Mouse (Mus musculus): ENCODE measurements around the gene Il1r2. TPM values are rescaled to one million over a fixed set of nuclear protein-coding genes. Genes with fewer than 3 reads are reported as not detected.

Il1r2 gene
- polyA plus RNA-seq, 1 experiment from 2014 or later = 0.74 TPM

- Histone ChIP-seq H3K9me3 (replicated peaks) (no peaks in the 10 kb centered on the region), H3K36me3 (no peaks in the 10 kb centered on the region), H3K4me3 (replicated peaks) (no peak overlapping the region), H3K9ac (no peak overlapping the region), H3K4me2 (no peak overlapping the region), H3K4me1 (no peaks in the 10 kb centered on the region), H3K27me3 (no peaks in the 10 kb centered on the region), H3K27ac (no peak overlapping the region)
- no peak for ATAC-seq (replicated peaks; ENCODE audit: low FRiP score)
- WGBS = 77% methylated on average over 6 of the region's 6 CpGs
Measured at GRCm38 (mm10) chr1:40156096-40156495, 82.2 kb downstream of the Il1r2 start.

- no peak for ATAC-seq (replicated peaks; ENCODE audit: low FRiP score)
- H3K9me3 ChIP-seq (replicated peaks) = 0 out of 2 replicates have a peak, but pooled peaks cover 5% of the 10 kb centered on the region
- no peaks in the 10 kb centered on the region for H3K36me3 ChIP-seq
- H3K9ac ChIP-seq = no peak overlapping the region
- no peak overlapping the region for H3K4me2 ChIP-seq
- H3K4me3 ChIP-seq (replicated peaks) = no peak overlapping the region
- H3K4me1 ChIP-seq = no peaks in the 10 kb centered on the region
- H3K27ac ChIP-seq = no peak overlapping the region
- WGBS = 89% methylated on average over 4 of the region's 4 CpGs
- no peaks in the 10 kb centered on the region for H3K27me3 ChIP-seq
Measured at GRCm38 (mm10) chr1:40163329-40163917, 89.5 kb downstream of the Il1r2 start.

- WGBS = 78% methylated on average over 4 of the region's 4 CpGs
- no peak overlapping the region for H3K4me2 ChIP-seq
- H3K9ac ChIP-seq = no peak overlapping the region
- H3K9me3 ChIP-seq (replicated peaks) = 0 out of 2 replicates have a peak, but pooled peaks cover 5% of the 10 kb centered on the region
- H3K4me1 ChIP-seq = no peaks in the 10 kb centered on the region
- H3K27me3 ChIP-seq = no peaks in the 10 kb centered on the region
- H3K4me3 ChIP-seq (replicated peaks) = no peak overlapping the region
- H3K36me3 ChIP-seq = no peaks in the 10 kb centered on the region
- no peak for ATAC-seq (replicated peaks; ENCODE audit: low FRiP score)
- H3K27ac ChIP-seq = no peak overlapping the region
Measured at GRCm38 (mm10) chr1:40164331-40164730, 90.5 kb downstream of the Il1r2 start.

GRCm38 (mm10) chr1:40167585-40167984 is 93.7 kb downstream of the Il1r2 start:
- Histone ChIP-seq H3K36me3 (no peaks in the 10 kb centered on the region), H3K9ac (no peak overlapping the region), H3K4me1 (0 out of 2 replicates have a peak, but pooled peaks cover 7% of the 10 kb centered on the region), H3K27me3 (no peaks in the 10 kb centered on the region), H3K27ac (no peak overlapping the region), H3K4me3 (replicated peaks) (no peak overlapping the region), H3K4me2 (no peak overlapping the region), H3K9me3 (replicated peaks) (0 out of 2 replicates have a peak, but pooled peaks cover 5% of the 10 kb centered on the region)
- WGBS = 77% methylated on average over 8 of the region's 8 CpGs
- no peak for ATAC-seq (replicated peaks; ENCODE audit: low FRiP score)

GRCm38 (mm10) chr1:40171878-40172277 is 98.0 kb downstream of the Il1r2 start:
- Histone ChIP-seq H3K4me2 (no peak overlapping the region), H3K27me3 (no peaks in the 10 kb centered on the region), H3K9ac (no peak overlapping the region), H3K4me1 (0 out of 2 replicates have a peak, but pooled peaks cover 7% of the 10 kb centered on the region), H3K9me3 (replicated peaks) (no peaks in the 10 kb centered on the region), H3K4me3 (replicated peaks) (no peak overlapping the region), H3K27ac (no peak overlapping the region), H3K36me3 (no peaks in the 10 kb centered on the region)
- ATAC-seq (replicated peaks; ENCODE audit: low FRiP score) = no peak
- 50% methylated on average over 5 of the region's 5 CpGs for WGBS

GRCm38 (mm10) chr1:40174146-40174545 is 100.3 kb downstream of the Il1r2 start:
- Histone ChIP-seq H3K4me3 (replicated peaks) (no peak overlapping the region), H3K27ac (no peak overlapping the region), H3K9ac (no peak overlapping the region), H3K4me1 (0 out of 2 replicates have a peak, but pooled peaks cover 7% of the 10 kb centered on the region), H3K9me3 (replicated peaks) (no peaks in the 10 kb centered on the region), H3K36me3 (no peaks in the 10 kb centered on the region), H3K4me2 (no peak overlapping the region), H3K27me3 (no peaks in the 10 kb centered on the region)
- WGBS = 83% methylated on average over 3 of the region's 3 CpGs
- no peak for ATAC-seq (replicated peaks; ENCODE audit: low FRiP score)

Other genes with a start within 250 kb of the Il1r2 start
- 31.0 and 33.5 TPM in 2 replicates for gene Map4k4, start 173.2 kb upstream of the Il1r2 start, polyA plus RNA-seq (2015; fragmentation: Nextera tagmentation; extraction: Ambion mirVana)
- gene Il1r1, start 151.0 kb downstream of the Il1r2 start, polyA plus RNA-seq (2015; fragmentation: Nextera tagmentation; extraction: Ambion mirVana) = 4.6 and 5.0 TPM in 2 replicates

Data from kidney, embryonic 15.5 days (tissue).